Mouse (Mus musculus) layer of hippocampus, adult 9-11 months (tissue): ENCODE data around the gene Dnah10.

Experiments used
- DNase-seq: peaks from one replicate; pipeline ENCODE4 v3.0.0; 2022

Dnah10 gene

DNA sequence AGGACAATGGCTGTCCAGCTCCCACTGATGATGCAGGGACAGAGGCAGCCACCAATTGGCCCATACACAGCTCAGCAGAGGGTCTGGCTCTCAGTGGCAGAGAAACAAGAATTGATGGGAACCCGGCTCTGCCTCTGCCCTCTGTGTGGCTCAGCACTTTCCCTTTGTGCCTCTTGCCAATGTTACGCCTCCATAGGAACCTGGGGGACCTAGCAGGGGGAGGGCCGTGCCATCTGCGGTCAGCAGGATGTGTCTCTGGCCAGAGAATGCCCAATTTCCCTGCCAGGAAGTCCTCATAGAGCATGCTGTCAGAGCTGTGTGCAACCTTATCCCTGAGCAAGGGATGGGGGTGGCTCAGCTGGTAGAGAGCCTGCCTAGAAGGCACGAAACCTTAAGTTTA, 89.9 kb downstream of the Dnah10 start:
- DNase-seq, result no peak

DNA sequence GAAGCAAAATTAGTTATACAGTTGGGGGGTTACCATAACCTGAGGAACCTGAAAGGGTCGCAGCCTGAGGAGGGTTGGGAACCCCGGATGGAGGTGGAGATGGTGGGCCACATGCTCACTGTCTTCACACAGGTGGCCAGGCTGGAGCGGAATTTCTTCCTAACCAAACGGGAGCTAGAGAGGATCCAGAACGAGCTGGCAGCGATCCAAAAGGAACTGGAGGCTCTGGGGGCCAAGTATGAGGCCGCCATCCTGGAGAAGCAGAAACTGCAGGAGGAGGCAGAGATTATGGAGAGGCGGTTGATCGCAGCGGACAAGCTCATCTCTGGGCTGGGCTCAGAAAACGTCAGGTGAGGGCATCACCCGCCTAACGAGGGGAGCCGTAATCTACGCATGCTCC, 92.2 kb downstream of the Dnah10 start:
- DNase-seq, result no peak

DNA sequence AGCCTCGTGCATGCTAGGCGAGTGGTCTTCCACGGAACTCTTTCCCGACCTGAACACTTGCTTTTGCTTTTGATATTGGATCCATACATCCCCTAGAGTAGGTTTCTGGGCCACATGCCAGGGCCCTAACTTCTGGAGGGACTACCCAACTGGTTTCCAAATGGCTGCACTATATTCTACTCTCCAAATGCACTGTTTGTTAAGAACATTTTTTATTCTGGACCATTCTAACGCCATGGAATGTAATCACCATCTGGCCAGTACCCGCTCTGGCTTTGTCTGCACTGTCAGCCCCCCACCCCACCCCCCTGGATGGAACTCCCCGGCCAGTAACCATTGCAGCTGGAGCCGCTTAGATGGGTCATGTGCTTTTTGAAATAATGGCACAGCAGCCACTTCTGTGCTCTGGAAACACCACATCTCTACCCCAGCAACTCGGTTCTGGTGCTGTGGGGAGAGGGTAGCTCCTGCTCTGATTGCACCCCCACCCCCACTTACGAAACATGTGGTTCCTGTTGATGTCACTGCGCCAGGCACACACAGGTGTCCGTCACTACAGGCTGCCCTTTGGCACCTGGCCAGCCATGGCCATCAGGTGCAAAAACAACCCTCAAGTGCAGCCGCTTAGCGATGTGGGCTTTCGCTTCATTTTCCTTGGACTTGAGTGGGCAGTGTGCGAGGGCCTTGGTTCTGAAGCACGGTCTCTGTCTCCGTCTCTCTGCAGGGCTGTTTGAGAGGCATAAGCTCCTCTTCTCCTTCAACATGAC, 97.4 kb downstream of the Dnah10 start:
- DNase-seq, result no peak

DNA sequence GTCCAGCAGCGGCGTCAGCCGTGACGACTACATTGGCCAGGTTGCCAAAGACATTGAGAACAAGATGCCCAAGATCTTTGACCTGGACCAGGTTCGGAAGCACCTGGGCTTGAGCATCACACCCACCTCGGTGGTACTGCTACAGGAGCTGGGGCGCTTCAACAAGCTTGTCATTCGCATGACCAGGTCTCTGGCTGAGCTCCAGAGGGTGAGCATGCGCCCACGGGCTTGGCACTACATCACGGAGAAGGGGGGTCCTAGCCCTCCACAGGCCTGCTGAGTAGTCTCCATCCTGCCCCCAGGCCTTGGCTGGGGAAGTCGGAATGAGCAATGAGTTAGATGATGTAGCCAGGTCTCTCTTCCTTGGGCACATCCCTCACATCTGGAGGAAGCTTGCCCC, 105.4 kb downstream of the Dnah10 start:
- DNase-seq, result no peak

DNA sequence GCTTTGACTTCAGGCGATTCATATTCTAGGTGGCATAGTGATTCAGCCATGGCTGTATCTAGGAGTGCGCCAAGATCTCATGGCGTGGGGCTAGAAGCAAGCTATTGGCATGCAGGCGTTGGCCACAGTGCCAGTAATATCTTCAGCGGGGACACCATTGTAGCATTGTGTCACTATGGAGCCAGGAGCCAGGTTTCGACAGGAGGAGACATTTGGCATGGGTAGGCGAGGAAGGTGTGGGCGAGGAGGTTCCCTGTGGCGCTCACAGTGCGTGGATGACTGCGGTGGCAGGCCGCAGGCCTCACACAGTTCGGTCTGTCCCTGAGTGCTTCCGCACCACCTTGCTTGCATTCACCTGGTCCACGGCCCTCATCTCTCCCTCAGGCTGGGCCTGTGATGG, 110.3 kb downstream of the Dnah10 start:
- DNase-seq, result peak; percentile 33

DNA sequence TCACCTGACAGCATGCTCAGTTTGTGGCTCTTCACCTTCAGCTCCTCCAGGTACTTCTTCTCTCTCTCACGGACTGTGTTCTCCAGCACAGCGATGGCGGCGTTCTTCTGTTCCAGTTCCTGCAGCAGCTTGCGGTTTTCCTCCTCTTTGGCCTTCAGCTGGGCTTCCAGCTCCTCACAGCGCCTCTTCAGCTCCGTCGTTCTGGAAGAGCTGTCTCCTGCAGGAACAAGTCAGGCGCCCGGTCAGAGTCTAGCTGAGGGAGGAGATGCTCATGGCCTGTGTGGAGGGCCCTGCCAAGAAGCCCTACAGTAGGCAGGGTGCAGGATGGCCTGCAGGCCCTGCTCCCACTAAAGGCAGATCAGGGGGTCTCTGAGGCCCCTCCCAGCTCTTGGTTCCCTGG, 111.2 kb downstream of the Dnah10 start:
- DNase-seq, result no peak

DNA sequence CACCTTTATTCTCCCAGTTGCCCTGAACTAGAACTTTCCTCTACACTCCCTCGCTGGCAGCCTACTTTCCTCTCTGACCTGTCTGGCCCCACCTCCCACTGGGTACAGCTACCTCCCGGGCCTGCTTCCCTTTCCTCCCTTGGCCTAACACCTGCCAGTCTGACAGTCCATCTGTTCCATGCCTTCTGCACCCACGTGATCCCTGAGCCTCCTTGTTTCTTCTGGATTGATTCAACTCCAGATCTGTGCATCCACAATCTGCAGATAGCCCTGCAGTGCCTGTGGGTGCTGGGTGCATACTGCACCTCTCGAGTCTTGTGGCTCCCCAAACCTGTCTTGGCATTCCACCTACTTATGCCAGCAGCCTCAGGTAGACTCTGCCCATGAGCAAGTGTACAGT, 111.7 kb downstream of the Dnah10 start:
- DNase-seq, result peak; percentile 54

DNA sequence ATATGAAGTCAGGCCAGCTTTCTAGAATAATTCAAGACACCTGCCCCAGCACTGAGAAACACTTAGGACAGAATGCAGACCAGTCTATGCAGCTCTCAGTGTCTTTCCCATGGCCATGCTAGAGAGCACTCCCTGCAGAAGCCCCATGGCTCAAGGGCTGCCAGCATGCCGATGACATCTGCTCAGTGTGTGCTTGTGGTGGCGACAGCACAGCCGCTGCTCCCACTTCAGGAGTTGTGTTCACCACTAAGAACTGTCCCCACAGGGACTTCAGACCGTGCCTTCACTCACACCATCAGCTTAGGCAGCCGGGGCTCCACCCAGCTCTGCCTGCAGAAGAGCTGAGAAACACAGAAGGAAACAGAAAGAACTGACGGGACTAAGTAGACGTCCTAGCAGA, 115.3 kb downstream of the Dnah10 start:
- DNase-seq, result no peak

DNA sequence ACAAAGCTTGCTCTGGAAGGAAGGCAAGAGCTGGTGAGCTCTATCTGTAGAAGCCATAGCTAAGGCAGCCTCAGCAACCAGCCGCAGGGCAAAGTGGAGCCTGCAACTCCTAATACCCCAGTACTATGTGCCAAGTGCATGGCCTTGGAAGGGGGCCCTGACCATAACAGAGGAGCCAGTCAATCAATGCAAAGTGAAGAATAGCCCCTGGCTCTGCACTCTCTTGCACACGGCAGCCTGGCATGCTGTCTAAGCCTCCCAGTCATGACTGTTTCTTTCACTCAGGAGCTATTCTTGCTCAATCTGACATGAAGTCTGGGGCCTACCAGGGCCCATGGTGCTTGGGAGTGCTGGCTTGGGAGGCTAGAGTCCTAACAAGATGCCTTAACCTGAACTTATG, 115.8 kb downstream of the Dnah10 start:
- no peak for DNase-seq

DNA sequence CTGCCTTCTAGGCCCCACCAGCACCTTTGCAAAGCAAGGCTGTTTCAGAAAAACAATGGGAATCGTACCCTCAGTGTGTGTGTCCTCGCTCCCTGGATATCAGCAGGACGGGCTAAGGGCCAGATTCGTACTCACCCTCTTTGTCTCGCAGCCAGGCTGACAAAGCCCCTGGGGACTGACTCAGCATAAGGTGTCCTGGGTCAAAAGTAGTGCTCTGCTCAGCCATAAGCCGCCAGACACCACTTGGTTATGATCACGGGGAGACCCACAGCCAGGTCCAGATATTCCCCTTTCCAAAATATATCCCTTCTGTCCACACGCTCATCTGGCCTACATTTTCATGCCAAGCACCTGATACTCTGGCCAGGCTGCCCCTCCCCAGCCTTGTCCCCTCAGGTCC, 118.5 kb downstream of the Dnah10 start:
- DNase-seq, result no peak

DNA sequence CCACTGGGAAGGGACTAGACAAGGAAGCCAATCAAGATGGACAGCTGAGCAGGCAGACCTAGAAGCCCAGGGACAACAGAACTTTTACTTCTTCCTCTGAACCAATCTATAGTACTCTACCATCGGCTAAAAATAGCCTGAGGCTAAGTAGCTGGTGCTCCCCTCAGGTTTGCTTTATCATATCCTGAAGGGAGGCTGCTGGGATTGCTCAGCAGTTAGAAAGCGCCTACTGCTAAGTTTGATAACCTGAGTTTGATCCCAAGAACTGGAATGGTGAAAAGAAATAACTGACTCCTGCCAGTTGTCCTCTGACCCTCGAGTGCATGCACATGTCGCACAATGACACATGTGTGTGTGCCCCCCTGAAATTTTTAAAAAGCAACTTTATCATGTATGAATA, 120.0 kb downstream of the Dnah10 start:
- no peak for DNase-seq

DNA sequence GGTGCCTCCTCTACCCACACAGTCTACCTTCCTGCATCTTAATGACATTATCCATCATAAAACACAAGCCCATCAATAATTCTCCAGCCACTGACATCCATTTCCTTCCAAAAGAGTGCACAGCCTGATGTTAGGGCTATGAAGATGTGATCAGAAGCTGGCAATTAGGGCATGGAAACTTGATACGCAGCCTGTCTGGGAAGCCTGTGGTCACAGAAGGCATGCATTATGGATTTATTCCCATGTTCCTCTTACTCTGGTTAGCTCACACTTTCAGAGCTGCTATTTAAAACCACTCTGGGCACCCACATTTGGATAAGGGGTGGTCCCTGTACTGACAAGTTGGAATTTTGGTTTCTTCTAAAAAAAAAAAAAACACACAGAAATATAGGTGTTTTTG, 122.1 kb downstream of the Dnah10 start:
- DNase-seq, result no peak

DNA sequence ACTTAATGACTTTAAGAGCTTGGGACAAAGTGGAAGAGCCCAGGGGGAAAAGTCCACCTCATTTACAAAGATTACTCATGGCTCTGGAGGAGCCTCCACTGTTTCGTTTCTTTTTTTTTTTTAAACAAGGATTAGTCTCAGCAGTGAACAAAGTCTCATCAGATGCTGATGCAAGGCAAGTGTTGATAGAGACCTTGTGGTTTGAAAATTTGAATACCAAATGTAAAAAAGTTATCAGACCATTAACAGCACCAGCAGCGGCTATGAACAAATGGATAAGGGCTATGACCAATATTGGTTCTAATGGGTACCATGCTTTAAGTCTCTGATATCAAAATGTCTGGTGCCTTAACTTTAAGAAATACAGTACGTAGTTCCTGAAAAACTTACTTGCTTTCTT, 124.1 kb downstream of the Dnah10 start:
- no peak for DNase-seq

DNA sequence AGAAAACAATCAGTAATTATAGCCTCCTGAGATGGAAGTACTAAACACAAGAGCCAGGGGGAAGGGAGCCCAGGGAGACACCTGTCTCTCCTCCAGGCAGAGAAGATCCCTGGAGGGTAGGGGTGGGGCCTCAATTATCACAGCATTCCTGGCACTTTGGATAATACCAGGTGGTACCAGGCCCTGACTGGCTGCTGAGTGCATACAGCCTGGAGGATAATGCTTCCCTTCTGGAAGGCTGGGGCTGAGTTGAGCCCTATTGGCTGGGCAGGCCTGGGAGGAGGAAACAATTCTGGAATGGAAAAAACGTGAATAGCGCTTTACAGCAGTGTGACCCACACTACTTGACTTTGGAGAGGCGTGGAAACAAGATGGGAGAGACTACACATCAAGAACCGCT, 126.7 kb downstream of the Dnah10 start:
- DNase-seq, result no peak

DNA sequence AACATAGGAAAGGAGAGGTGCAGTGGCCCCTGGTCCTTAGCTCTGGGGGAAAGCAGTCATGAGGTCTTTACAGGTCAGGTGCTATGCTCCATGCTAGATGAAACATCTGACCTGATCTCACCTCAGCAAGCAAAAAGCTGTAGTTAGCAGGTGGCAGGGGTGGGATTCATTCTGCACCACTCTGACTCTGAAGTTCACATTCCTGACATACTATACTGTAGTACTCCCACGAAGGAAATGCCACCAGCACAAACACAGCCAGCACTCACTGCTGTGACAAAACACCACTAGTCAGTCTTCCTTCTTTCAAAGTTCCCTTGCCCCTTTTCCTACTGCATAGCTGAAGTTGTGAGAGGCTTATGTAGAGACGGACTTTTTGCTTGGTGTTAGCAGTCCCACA, 127.4 kb downstream of the Dnah10 start:
- no peak for DNase-seq

DNA sequence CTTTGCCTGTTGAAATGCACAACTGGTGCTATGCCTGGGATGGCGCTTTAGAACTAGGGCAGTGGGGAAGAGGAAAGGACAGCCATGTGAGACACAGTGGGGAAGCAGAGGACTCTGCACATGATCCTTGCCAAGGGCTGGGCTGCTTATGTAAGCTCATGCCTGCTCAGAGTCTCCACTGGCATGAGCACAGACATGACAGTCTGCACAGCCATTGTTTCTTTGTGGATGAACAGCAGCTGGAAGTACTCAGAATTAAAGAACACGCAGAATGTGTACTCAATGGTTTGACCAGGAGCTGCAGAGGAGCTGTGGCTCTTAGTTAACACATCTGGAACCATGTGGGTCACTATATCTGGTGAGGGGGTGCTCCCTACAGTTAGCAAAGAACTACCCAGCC, 128.2 kb downstream of the Dnah10 start:
- DNase-seq, result peak; percentile 39

DNA sequence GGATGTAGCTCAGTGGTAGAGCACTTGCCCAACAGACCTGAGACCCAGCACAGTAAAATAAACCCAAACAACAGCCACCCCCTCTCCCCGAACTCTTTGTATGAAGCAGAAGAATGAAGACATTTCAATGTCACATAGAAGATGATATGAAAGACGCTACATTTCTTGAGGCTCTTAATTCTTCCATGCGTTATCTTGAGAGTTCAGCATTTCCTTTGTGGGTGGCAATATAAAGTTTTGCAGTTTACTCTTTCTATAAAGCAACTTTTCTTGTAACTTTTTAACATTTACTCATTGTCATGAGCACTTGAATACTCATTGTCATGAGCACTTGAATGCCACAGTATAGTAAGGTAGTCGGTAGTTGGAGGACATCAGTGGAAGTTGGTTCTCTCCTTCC, 129.3 kb downstream of the Dnah10 start:
- DNase-seq, result no peak

DNA sequence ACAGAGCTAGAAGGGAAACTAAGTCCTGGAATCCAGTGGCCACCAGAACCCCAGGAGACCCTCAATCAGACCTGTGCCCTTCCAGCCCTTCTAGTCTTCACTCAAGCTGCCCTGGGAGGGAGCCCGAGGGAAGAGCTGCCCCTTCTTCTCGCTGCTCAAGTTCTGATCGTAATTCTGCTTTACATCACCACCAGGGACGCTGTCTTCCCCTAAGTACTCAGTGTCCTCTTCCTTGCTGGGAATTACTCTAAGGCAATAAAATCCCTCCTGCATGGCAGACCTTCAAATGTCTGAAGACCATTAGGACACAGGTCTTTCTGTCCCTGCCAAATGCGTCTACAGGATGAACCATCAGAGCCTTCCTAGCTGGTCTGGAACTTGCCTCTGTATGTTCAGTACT, 135.1 kb downstream of the Dnah10 start:
- DNase-seq, result no peak

DNA sequence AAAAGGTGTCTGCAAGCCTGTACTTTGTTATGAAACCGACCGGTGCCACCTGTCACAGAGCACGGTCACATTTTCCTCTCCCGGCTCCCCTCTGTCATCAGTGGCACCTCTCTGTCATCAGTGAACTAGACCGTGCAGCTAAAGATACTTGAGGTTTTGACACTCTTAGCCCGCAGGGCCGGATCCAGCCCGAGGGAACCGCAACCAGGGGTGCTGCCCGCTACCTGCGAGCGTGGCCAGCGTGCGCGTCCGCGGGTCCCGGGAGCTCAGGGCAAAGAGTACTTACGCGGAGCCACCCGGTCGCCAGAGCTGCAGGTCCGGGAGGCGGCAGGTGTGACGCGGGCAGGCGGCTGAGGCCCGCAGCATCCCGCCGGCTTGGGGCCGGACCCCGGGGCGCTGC, 136.6 kb downstream of the Dnah10 start:
- no peak for DNase-seq

DNA sequence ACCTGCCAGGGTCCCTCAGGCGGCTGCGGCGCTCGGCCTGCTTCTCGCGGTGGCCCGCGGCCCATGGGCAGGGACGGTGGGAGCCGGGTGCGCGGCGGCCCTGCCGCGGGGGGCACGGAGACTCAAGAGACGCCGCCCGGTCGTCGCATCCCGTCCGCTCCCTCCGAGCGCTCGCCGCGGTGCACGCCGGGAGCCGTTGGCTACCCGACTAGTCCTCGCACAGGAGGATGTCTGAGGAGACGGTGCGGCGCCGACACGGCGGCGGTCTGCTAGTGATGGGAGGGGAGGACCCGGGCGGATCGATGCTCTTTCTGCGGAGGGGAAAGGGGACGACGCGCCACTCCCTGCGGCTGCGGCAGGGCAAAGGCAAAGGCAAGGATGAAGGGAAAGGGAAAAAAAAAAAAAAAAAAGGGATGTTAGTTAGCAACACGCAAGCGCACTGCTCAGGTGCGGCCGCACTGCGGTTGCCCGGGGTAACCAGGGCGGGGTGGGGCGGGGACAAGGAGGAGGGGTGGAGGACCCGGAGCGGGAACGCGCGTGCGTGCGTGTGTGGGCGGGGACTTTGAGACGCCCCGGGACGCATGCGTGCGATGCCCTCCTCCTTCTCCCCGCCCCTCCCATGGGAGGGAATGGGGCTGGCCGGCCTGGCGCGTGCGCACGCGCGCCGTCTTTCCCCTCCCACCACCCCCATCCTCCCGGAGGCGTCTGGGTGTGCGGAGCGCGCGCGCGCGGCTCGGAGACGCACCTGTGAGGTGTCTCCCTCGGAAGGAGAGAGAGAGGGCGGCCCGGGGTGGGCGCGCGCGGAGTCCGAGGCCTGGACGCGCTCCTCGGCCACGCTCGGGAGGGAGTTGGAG, 137.4 kb downstream of the Dnah10 start, which contains the start of the genes Ccdc92 and Zfp664:
Gene Ccdc92, minus strand, starts transcription at position 412 of the 854 bp plus-strand sequence.
Gene Zfp664, plus strand, starts transcription at position 679 of the 854 bp plus-strand sequence.
- DNase-seq, result peak; percentile 98

DNA sequence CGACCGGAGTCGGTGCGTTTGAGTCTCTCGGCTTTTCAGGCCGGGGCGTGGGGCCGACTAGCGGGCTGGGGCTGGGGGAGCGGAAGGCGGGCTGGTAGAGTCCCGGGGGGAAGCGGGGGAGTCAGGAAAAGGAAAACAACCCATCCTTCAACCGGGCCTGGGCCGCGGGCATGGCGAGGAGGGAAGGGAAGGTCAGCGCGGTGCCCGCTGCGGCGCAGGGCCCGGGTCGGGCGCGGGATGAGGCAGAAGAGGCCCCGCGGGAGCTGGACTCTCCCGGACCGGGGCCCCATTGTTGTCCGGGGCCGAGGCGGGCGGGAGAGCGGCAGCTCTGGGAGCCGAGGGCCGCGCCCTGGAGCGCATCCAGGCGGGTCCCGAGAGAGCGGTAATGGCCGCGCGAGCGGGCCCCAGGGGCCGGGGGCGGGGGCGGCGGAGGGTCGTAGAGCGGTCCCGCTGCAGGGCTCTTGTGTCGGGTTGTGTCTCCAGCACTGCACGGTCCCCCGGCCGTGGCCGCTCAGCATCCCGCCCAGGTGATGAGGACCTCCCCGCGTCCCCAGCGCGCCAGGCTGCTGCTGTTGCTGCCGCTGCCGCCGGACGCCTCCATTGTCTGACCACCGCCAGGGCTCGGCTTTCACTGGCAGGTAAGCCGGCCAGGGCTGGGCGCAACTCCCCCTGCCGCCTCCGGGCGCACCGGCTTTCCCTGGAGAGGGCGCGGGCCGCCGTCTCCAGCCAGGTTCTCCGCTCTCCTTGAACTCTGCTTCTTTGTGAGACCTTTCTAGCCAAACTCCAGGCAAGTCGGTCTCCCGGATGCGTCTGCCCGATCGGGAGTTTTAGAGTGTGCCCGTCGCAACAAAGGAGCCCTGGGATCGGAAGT, 138.2 kb downstream of the Dnah10 start:
- DNase-seq, result no peak

DNA sequence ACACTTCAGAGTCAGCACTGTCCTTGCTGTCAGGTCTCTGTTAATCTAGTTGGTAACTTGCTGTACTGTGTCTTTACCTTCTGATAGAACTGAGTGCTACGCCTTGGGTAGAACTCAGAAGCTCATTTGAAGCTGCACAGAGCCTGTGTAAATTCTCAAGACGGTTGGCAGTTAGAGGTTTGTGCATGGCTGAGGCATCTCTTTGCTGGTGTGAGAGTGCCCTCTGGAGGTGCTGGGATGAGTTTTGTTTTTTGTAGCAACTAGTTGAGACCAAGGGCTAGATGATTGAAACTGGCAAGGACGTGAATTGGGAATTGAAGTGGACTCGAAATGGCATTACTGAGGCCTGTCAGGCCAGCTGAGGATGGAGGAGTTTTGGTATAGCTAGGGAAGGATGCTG, 144.1 kb downstream of the Dnah10 start:
- DNase-seq, result peak; percentile 48

DNA sequence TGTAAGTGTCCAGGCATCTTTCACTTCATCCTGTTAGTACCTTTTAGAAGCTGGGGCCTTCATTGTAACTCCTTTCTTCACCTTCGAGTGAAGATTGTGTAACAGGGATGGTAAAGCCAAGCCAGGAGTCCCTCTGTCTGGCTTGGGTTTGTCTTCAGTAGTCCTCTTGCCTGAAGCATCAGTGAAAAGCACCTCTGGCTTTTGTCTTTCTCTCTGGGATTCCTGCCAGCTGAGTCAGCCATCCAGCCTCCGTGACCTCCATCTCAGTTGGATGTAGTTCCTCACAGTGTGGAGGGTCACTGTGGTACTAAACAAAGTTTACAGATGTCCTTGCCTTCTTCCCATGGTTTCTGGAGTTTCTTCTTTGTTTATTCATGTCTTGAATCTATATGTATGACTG, 147.1 kb downstream of the Dnah10 start:
- no peak for DNase-seq
